Mouse (Mus musculus): ENCODE data around the gene Rangap1.
"Not testable (repeated sequence)": the region's sequence is repeated elsewhere in the genome, so short reads cannot be mapped to it uniquely, and the experiment has no call there.

Rangap1 gene

GRCm38 (mm10) chr15:81744992-81745600 lies at the start of gene Rangap1, which contains the start of gene Zc3h7b:
Gene Rangap1 (minus strand): TSS chr15:81745530.
Gene Zc3h7b (plus strand): TSS chr15:81745057.
- peak; percentile 76 to 78 for DNase-seq

GRCm38 (mm10) chr15:81792444-81792843 lies 47.1 kb upstream of the Rangap1 start:
- DNase-seq, result no peak

- no peak for DNase-seq
Measured at GRCm38 (mm10) chr15:81787525-81787924, 42.2 kb upstream of the Rangap1 start.

GRCm38 (mm10) chr15:81785701-81786100 lies 40.4 kb upstream of the Rangap1 start:
- DNase-seq, result peak; percentile 45 to 52

GRCm38 (mm10) chr15:81784762-81785161 lies 39.4 kb upstream of the Rangap1 start:
- DNase-seq, result peak; percentile 64 to 70

GRCm38 (mm10) chr15:81781816-81782215 lies 36.5 kb upstream of the Rangap1 start:
- DNase-seq, result peak; percentile 55 to 63

GRCm38 (mm10) chr15:81776631-81777422 lies 31.5 kb upstream of the Rangap1 start:
- no peak for DNase-seq

- DNase-seq, result peak; percentile 55 to 58
Measured at GRCm38 (mm10) chr15:81774505-81775171, 29.3 kb upstream of the Rangap1 start.

- no peak for DNase-seq
Measured at GRCm38 (mm10) chr15:81772431-81773120, 27.2 kb upstream of the Rangap1 start.

- DNase-seq, result no peak
Measured at GRCm38 (mm10) chr15:81769037-81769436, 23.7 kb upstream of the Rangap1 start.

- DNase-seq, result no peak
Measured at GRCm38 (mm10) chr15:81766439-81766838, 21.1 kb upstream of the Rangap1 start.

GRCm38 (mm10) chr15:81765651-81766050 lies 20.3 kb upstream of the Rangap1 start:
- DNase-seq, result no peak

- no peak for DNase-seq
Measured at GRCm38 (mm10) chr15:81764573-81764972, 19.2 kb upstream of the Rangap1 start.

GRCm38 (mm10) chr15:81761959-81762358 lies 16.6 kb upstream of the Rangap1 start:
- no peak for DNase-seq

GRCm38 (mm10) chr15:81761381-81761780 lies 16.1 kb upstream of the Rangap1 start:
- DNase-seq, result no peak

GRCm38 (mm10) chr15:81760361-81761079 lies 15.2 kb upstream of the Rangap1 start:
- DNase-seq, result no peak

- DNase-seq, result no peak
Measured at GRCm38 (mm10) chr15:81759542-81759941, 14.2 kb upstream of the Rangap1 start.

GRCm38 (mm10) chr15:81758701-81759100 lies 13.4 kb upstream of the Rangap1 start:
- peak; percentile 64 to 66 for DNase-seq

GRCm38 (mm10) chr15:81753669-81754068 lies 8.3 kb upstream of the Rangap1 start:
- no peak for DNase-seq

GRCm38 (mm10) chr15:81749742-81750141 lies 4.4 kb upstream of the Rangap1 start:
- DNase-seq, result peak; percentile 66 to 71

GRCm38 (mm10) chr15:81745601-81746114 lies 328 bp upstream of the Rangap1 start:
- peak; percentile 39 to 64 for DNase-seq

- DNase-seq, result not testable (repeated sequence)
Measured at GRCm38 (mm10) chr15:81742368-81742767, 3.0 kb downstream of the Rangap1 start.

All from cerebellum, adult 18-20 months (tissue).